Mouse (Mus musculus) adrenal gland, adult 18-20 months (tissue): ENCODE results near the gene Ttll10. TPM values are rescaled to one million over a fixed set of nuclear protein-coding genes. Genes with fewer than 3 reads are reported as not detected.
A peak's percentile ranks its signal among the peaks of the same experiment; 100 is the strongest.

Experiments used
- DNase-seq, 2 experiments: peaks; one replicate each; pipeline ENCODE4 v3.0.0; 2021 to 2022; ENCODE audit warnings: low spot score in 2 of 2
- long read RNA-seq, 2 experiments: library from polyadenylated mRNA; stranded (forward); transcript quantifications; one replicate each; pipeline ENCODE4 v2.0.0; 2021
- total RNA-seq, 2 experiments: library from RNA; stranded (reverse); gene quantifications; 1 replicate in 1 of 2; 2 replicates in 1 of 2; pipeline ENCODE4 v1.2.3; 2021

Ttll10 gene
- total RNA-seq = under 1 TPM in 1 of 2 experiments, not detected in 1; 0.35 TPM
- long read RNA-seq, experiment 1 = 0 reads
- long read RNA-seq, experiment 2 = 0 reads

- DNase-seq = no peak
Measured at GRCm38 (mm10) chr4:156059261-156059660, at the start of gene Ttll10. Ttll10 (minus strand) TSS chr4:156059414.

DNA sequence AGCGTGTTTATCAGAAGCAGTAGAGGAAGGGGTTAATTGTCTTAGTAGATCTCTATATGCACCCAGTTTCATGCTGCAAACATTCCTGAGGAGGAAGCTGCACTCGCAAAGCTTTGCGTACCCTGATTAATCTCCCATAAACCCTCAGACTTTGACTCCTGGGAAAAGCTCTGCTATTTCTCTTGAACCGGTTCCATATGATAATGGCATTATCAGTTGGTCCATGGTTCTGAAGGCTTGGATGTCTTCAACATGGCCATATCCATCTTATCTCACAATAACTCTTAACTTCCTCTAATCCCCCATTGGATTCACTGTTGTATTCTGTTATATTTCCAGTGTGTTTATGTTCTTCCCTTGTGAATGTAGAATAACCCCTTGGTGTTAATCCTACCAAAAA is 44.1 kb upstream of the Ttll10 start:
- DNase-seq = no peak

DNA sequence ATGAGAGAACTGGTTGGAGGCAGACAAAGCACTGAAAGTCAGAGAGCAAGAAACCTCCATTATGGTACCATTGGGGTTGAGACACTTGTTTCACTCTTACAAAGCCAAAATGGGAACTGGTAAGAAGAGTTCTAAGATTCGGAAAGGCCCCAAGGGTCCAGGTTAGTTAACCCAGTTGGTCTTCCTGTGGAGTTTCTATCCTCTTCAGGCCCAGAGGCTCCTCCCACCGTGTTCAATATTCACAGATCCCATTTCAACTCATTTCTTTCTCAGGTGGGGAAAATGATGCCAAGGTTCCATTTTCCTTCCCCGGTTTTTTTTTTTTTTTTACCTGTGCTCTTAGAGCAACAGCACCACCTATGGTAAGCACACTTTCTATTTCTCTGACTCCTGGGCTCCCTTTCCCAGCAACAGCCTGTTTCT is 42.3 kb upstream of the Ttll10 start:
- no peak for DNase-seq

DNA sequence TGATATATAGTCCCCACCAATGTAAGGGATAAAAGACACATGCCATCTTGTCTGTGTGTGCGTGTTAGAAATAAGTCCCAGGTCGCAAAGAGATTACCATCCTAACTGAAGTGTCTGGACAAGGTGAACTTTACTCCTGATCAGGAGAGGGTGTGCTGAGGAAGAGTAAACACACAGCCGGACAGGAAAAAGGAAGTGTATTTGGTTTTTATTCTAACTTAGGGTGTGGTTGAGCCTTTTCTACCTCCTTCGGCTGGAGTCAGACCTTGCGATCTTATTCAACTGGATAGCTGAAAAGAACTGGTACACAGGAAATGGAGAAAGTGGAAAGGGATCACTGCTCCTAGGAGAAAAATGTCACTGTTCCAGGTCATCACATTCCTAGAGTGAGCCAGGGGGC is 41.3 kb upstream of the Ttll10 start:
- DNase-seq = no peak

- DNase-seq = no peak
Measured at GRCm38 (mm10) chr4:156099427-156099826, 40.2 kb upstream of the Ttll10 start.

DNA sequence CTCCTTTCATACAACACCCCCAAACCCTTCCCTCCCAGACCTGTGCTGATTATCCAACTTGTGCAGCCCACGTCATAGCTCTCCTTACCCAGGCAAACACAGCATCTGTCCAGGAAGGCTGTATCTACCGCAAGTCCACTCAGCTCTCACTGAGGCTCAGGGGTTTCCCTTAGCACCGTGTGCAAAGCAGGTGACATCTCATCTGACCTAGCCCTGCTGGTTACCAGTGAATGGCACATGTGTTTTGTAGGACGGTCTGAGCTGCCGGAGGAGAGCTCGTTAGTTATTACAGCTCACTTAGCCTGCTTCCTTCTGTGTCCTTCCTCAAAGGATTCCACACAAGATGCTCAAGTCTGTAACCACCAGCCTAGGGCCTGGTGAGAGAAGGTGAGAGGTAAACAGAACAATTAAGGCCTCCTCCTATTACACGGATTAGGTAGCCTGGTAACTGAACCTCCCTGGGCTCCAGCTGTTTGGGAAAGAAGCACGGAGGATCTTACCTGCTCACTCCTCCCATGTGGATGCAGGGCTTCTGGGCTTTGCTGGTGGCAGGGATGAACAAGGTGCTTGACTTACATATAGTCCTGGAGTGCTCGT is 38.7 kb upstream of the Ttll10 start:
- no peak for DNase-seq

- no peak for DNase-seq
Measured at GRCm38 (mm10) chr4:156096191-156096590, 37.0 kb upstream of the Ttll10 start.

GRCm38 (mm10) chr4:156093758-156094157 is 34.5 kb upstream of the Ttll10 start:
- no peak for DNase-seq

- DNase-seq = no peak
Measured at GRCm38 (mm10) chr4:156092765-156093164, 33.6 kb upstream of the Ttll10 start.

DNA sequence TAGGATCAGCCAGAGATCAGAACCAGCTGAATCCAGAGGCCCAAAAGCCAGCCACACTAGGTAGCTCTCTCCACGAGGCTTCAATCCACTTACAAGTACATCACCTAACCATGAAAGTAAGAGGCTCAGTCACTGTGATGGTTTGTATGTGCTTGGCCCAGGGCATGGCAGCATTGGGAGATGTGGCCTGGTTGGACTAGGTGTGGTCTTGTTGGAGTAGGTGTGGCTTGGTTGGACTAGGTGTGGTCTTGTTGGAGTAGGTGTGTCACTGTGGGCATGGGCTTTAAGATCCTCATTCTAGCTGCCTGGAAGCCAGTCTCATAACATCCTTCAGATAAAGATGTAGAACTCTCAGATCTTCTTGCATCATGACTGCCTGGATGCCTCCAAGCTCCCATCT is 32.0 kb upstream of the Ttll10 start:
- DNase-seq = no peak

DNA sequence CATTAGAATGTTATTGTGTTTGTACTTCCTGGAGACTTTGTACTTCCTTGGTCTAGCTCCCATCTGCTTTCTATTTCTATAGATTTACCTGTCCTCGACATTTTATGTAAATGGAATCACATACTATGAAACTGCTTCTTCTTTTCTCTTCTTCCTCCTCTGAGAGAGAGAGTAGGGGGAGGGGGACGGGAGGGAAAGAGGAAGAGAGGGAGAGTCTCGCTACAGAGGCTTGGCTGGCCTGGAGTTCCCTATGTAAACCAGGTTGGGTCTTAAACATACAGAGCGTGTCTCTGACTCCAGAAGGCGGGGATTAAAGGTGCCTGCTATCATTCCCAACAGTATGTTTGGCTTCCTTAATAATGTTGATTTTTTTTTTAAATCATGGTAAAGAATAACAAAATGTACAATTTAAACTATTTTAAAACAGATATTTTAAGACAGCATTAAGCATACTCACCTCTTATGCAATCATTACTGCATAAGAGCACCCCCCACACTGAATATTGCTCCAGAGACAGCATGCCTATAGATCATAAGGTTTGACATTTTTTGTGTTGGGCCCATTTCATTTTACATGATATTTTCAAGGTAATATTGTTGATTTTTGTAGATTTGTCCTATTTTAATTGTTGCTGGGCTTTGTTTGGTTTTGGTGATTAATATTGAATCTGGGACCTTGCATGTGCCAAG is 28.3 kb upstream of the Ttll10 start:
- DNase-seq = no peak

DNA sequence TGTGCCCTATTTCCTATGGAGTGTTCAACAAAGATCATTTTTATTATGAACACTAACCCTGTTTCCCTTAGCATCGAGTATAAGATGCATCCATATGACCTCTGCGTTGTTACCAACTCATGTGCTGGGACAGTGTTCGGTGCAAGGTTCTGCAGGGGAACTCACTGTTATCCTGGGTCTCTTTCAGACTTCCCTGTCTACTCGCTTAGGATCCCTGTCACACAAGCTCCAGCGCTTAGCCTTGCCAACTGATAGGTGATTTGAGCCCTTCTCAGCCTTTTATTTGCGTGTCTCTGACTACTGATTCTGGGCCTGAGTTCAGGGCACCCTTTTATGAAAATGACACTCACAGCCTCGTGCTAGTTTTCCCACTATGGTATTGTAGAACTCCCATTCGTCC is 26.0 kb upstream of the Ttll10 start:
- DNase-seq = no peak

DNA sequence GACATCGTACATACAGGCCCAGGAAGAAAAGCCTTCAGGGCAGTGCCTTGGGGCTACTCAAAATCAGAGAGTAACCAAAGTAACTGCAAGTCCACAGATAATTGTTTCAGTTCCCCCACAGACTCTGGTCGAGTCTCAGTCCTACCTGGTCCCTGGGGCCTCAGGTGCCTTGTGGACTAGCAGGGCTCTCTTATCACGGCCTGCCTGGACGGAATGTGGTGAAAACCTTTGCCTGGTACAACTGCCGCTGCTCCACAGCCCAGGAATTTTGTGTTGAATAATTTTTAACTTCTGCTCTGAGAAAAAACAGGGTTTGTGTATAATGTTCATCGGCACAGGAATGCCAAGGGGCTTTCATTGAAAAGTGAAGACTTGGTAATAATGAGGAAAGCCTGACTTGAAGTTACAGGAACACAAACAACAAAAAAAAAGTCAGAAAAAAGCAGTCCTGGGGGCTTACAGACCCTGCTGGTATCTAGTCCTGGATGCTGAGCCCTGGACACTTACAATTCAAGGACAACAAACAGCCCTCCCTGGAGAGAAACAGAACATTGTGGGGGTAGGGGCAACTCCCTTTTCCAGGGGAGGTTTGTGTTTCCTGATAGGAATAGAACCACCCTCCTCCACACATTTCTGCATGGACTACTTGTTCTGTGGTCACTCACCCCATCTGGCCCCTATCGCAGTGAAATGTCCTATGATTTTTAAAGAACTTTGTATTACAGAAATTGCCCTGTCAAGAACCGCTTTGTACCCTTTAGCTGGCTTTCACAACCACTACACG is 25.1 kb upstream of the Ttll10 start:
- DNase-seq = no peak

GRCm38 (mm10) chr4:156083348-156083747 is 24.1 kb upstream of the Ttll10 start:
- DNase-seq = no peak

DNA sequence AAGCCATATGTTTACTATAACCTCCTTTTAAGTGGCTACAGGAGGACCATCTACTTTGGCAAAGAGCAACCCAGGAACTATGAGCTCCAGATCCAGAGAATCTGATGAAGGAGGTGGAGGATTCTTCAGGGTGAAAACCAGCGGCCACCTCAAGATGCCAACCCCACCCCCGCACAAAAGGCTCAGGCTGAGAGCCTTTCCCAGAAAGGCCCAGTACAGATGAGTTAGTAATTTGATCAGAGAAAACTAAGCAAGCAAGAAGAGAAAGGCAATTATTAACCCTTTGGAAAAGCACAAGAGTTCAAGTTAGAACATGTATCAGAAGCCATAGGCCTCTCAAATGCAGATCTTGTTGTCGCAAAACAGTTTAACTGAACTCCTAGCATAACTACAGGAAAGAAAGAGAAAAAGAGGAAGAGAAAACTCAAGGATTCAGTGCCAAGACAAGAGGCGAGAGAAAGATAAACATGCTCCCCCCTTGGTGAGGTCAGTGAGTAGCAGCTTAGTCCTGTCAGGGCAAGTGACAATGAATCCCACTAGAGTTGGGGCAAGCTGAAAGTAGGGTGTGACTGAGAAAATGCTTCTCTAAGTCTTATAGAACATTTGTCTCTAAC is 23.5 kb upstream of the Ttll10 start:
- DNase-seq = no peak

- DNase-seq = peak; percentile 14 to 28
Measured at GRCm38 (mm10) chr4:156077499-156078301, 18.5 kb upstream of the Ttll10 start.

- DNase-seq = no peak
Measured at GRCm38 (mm10) chr4:156076911-156077382, 17.7 kb upstream of the Ttll10 start.

GRCm38 (mm10) chr4:156070716-156071115 is 11.5 kb upstream of the Ttll10 start:
- no peak for DNase-seq

DNA sequence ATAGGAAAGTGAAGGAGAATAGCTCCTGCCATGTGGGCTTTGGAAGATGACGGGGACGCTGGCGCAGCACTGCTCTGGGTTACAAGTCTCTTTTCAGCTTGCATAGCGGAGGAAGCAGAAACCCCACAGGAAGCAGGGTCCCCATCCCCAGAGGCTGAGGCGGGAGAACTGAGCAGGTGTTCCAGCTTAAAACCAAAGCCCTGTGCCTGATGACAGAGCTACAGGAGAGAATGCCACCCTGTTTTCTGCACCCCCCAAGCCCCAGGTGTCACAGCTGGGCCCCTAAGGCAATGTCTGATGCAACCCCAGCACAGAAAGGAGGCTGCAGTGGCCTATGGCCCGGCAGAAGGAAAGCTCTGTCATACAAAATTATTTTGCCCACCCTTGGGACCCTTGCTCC is 11.1 kb upstream of the Ttll10 start:
- DNase-seq = no peak

DNA sequence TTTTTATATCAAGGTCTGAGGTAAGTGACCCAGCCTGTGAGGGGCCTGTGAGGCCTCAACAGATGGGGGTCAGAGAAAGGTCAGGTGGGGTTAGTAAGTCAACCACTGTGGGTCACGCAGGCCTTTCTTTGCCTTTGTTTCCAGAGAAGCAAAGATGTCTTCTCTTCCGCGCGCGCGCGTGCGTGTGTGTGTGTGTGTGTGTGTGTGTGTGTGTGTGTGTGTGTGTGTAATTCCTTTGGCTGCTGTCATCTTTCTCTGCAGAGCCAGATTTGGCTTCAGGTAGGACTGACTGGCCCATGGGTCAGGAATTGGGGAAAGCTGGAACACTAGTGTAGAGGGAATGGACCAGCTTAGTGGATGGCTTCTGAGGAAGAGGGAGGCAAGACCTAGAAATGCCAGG is 10.5 kb upstream of the Ttll10 start:
- no peak for DNase-seq
